Mouse (Mus musculus) ES-Bruce4 (cell line): Measurements from ENCODE around the gene Lrrc36. TPM values are rescaled to one million over a fixed set of nuclear protein-coding genes. Genes with fewer than 3 reads are reported as not detected.
A peak's percentile ranks its signal among the peaks of the same experiment; 100 is the strongest.

Source experiments
- H3K27ac ChIP-seq: 2 replicates; pipeline ENCODE4 v1.5.1; 2012; ENCODE audit warnings: low read length, inconsistent platforms; ENCODE audit not compliant: insufficient read depth
- H3K27me3 ChIP-seq: 2 replicates; pipeline ENCODE4 v1.6.1; 2012; ENCODE audit warnings: mild to moderate bottlenecking, low read length, inconsistent platforms; ENCODE audit not compliant: control insufficient read depth, poor library complexity, insufficient read depth, severe bottlenecking
- H3K36me3 ChIP-seq: 2 replicates; pipeline ENCODE4 v1.6.1; 2012; ENCODE audit warnings: inconsistent platforms, mild to moderate bottlenecking, low read length, moderate library complexity; ENCODE audit not compliant: control insufficient read depth, poor library complexity, insufficient read depth, severe bottlenecking
- H3K4me1 ChIP-seq: one replicate; pipeline ENCODE4 v1.8.1; 2011; ENCODE audit warnings: low read length; ENCODE audit not compliant: control insufficient read depth, insufficient read depth
- H3K4me3 ChIP-seq: 2 replicates; pipeline ENCODE4 v1.5.1; 2011; ENCODE audit warnings: low read depth, mild to moderate bottlenecking, low read length
- H3K9ac ChIP-seq: 2 replicates; pipeline ENCODE4 v1.6.1; 2012; ENCODE audit warnings: low read depth, mild to moderate bottlenecking, inconsistent platforms; ENCODE audit not compliant: poor library complexity, severe bottlenecking
- H3K9me3 ChIP-seq: replicated peaks from 2 replicates; pipeline ENCODE4 v1.6.1; 2012; ENCODE audit warnings: mild to moderate bottlenecking, low read length, inconsistent platforms; ENCODE audit not compliant: control insufficient read depth, poor library complexity, insufficient read depth, severe bottlenecking
- CTCF ChIP-seq: IDR thresholded peaks from one replicate; pipeline ENCODE4 v1.8.1; 2011; ENCODE audit warnings: low read depth, low read length
- EP300 ChIP-seq: IDR thresholded peaks from 2 replicates; pipeline ENCODE4 v1.6.1; 2011; ENCODE audit warnings: low read depth, low read length; ENCODE audit not compliant: insufficient read depth
- POLR2A ChIP-seq: IDR thresholded peaks from one replicate; pipeline ENCODE4 v1.8.1; 2011; ENCODE audit warnings: low read length; ENCODE audit not compliant: insufficient read depth
- polyA plus RNA-seq: library from polyadenylated mRNA; stranded (reverse); fragments of >200 nt; gene quantifications from 2 replicates; pipeline ENCODE4 v1.2.4, GENCODE M21; 2011; ENCODE audit warnings: low read depth; ENCODE audit not compliant: missing spikeins, insufficient read depth, insufficient read length

Lrrc36 gene
- polyA plus RNA-seq, 1 experiment: 1.3 TPM

GRCm38 (mm10) chr8:105433021-105433420, 19.6 kb downstream of the Lrrc36 start:
- Histone ChIP-seq H3K4me1 (no peaks in the 10 kb centered on the region), H3K27ac (no peak overlapping the region), H3K9me3 (no peaks in the 10 kb centered on the region), H3K9ac (no peak overlapping the region), H3K27me3 (no peaks in the 10 kb centered on the region; the same call in 1 of the 2 replicates), H3K4me3 (no peak overlapping the region), H3K36me3 (no peaks in the 10 kb centered on the region)
- TF ChIP-seq CTCF (no peak), EP300 (no peak), POLR2A (no peak)

GRCm38 (mm10) chr8:105433511-105433910, 20.1 kb downstream of the Lrrc36 start:
- Histone ChIP-seq H3K4me3 (no peak overlapping the region), H3K36me3 (no peaks in the 10 kb centered on the region), H3K27me3 (no peaks in the 10 kb centered on the region), H3K9me3 (no peaks in the 10 kb centered on the region), H3K9ac (no peak overlapping the region), H3K4me1 (no peaks in the 10 kb centered on the region), H3K27ac (no peak overlapping the region)
- TF ChIP-seq POLR2A: no peak
- no peak for TF ChIP-seq CTCF
- TF ChIP-seq EP300: no peak

- Histone ChIP-seq H3K36me3 (no peaks in the 10 kb centered on the region), H3K9ac (no peak overlapping the region), H3K4me3 (no peak overlapping the region), H3K9me3 (no peaks in the 10 kb centered on the region), H3K4me1 (no peaks in the 10 kb centered on the region), H3K27me3 (no peaks in the 10 kb centered on the region), H3K27ac (no peak overlapping the region)
- TF ChIP-seq CTCF (no peak), POLR2A (no peak), EP300 (no peak)
These were observed 20.8 kb downstream of the Lrrc36 start for GRCm38 (mm10) chr8:105434136-105434535.

GRCm38 (mm10) chr8:105436218-105436617, 22.8 kb downstream of the Lrrc36 start:
- no peak overlapping the region for H3K4me3 ChIP-seq
- no peaks in the 10 kb centered on the region for H3K4me1 ChIP-seq
- no peak for TF ChIP-seq EP300
- no peak for TF ChIP-seq CTCF
- no peak for TF ChIP-seq POLR2A
- H3K27ac ChIP-seq: no peak overlapping the region
- no peaks in the 10 kb centered on the region for H3K9me3 ChIP-seq
- no peak overlapping the region for H3K9ac ChIP-seq
- no peaks in the 10 kb centered on the region for H3K27me3 ChIP-seq
- no peaks in the 10 kb centered on the region for H3K36me3 ChIP-seq

DNA sequence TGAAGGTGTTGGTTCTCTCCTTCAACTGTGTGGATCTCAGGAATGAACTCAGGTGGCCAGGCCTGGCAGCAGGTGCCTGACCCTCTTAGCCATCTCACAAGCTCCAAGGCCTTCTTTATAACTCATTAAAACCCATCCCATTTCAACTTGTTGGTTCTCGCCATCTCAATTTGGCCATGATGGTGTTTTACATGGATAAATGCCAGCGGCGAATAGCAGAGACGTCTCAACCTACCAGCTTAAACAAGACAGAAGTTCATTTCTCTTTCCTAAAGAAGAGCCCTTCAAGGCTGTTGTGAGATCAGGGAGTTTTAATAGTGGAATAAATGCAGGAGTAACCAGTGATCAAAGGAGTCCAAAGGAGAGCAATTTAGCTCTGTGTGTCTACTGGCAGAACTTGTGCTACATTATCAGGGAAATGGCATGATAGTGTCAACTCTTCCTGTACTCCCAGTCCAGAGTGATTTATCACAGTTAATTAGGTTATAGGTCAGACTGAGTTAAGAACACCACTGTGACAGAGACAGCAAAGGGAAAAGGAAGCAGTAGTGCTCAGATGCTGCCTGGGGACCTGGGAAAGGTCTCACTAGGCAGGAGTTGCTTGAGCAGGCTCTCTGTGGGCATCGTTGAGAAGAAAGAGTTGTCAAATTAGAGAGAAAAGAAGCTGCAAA, 23.8 kb downstream of the Lrrc36 start:
- H3K4me1 ChIP-seq: no peaks in the 10 kb centered on the region
- H3K27ac ChIP-seq: no peak overlapping the region
- TF ChIP-seq POLR2A (no peak), CTCF (no peak), EP300 (no peak)
- H3K4me3 ChIP-seq: no peak overlapping the region
- no peaks in the 10 kb centered on the region for H3K27me3 ChIP-seq
- no peaks in the 10 kb centered on the region for H3K36me3 ChIP-seq
- no peak overlapping the region for H3K9ac ChIP-seq
- no peaks in the 10 kb centered on the region for H3K9me3 ChIP-seq

DNA sequence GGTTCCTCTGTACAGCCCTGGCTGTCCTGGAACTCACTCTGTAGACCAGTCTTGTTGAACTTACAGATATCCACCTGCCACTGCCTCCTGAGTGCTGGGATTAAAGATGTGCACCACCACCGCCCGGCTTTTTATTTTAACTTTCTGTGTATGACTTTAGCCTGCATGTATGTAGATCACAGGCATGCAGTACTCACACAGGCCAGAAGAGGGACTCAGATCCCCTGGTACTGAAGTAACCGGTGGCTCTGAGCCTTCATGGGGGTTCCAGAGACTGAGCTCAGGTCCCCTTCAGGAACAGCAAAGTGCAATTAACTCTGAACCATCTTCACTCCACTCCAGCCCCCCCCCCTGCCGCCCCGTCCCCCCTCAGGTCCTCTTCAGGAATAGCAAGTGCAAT, 25.5 kb downstream of the Lrrc36 start:
- no peaks in the 10 kb centered on the region for H3K27me3 ChIP-seq
- TF ChIP-seq CTCF: peak; percentile 56
- TF ChIP-seq POLR2A: no peak
- no peaks in the 10 kb centered on the region for H3K9me3 ChIP-seq
- no peaks in the 10 kb centered on the region for H3K36me3 ChIP-seq
- no peaks in the 10 kb centered on the region for H3K4me1 ChIP-seq
- H3K4me3 ChIP-seq: no peak overlapping the region
- no peak overlapping the region for H3K9ac ChIP-seq
- no peak overlapping the region for H3K27ac ChIP-seq
